Mouse (Mus musculus): ENCODE measurements around the gene Gm7978. TPM values are rescaled to one million over a fixed set of nuclear protein-coding genes. Genes with fewer than 3 reads are reported as not detected.
"Not testable (repeated sequence)": the region's sequence is repeated elsewhere in the genome, so short reads cannot be mapped to it uniquely, and the experiment has no call there.

Gene Gm7978
- not detected in 2 replicates for polyA plus RNA-seq (2015; fragmentation: Nextera tagmentation; extraction: Ambion mirVana)

DNA sequence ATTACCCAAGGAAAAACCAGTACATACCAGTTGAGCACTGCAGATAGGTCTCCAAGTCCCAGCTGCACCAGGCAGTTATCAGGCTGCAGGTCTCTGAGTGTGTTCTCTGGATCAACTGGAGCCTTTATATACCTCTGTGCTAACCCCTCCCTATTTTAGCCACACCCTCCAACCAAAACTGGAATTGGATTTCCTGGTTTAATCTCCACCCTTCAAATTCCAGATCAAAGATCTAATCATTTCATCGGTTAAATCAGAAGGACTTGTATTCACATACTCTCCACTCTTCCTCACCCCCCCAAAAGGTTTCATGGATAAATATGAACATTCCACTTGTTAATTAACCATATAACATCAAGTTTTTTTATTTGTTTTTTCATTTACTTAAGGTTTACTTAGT lies at the start of gene Gm7978:
Gene Gm7978, minus strand, starts transcription at position 101 of the 400 bp plus-strand sequence.
- not testable (repeated sequence) for ATAC-seq (ENCODE audit: insufficient number of reproducible peaks, low FRiP score, low TSS enrichment, low read depth); H3K9me3 ChIP-seq (replicated peaks); H3K4me2 ChIP-seq (replicated peaks); H3K9ac ChIP-seq; H3K36me3 ChIP-seq; H3K4me1 ChIP-seq; H3K27ac ChIP-seq (replicated peaks); H3K27me3 ChIP-seq; H3K4me3 ChIP-seq (replicated peaks)
- no CpG with 5 or more reads among the region's 1 CpGs for WGBS

DNA sequence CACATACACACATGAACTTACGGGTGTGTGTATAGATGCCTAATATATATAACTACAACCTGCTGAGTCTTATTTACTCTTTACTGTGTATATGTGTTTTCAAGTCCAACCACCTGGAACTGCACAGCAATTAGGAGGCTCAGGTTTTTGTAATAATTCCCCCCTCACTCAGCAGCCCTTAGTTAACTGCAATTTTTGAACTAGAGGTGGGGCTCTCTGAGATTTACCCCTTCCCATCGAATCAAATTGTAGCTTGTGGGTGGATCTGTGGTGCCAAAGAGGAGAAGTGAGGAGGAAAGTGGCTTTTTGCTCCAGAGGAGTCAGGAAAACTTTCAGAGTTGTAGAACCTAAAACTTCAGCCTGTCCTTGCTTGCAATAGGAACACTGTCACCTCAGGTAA lies 39.7 kb upstream of the Gm7978 start, which contains the start of gene E330014E10Rik:
Gene E330014E10Rik, plus strand, starts transcription at position 301 of the 400 bp plus-strand sequence.
- not testable (repeated sequence) for H3K4me1 ChIP-seq; H3K9me3 ChIP-seq (replicated peaks); ATAC-seq (ENCODE audit: insufficient number of reproducible peaks, low FRiP score, low TSS enrichment, low read depth); H3K4me2 ChIP-seq (replicated peaks); H3K4me3 ChIP-seq (replicated peaks); H3K27ac ChIP-seq (replicated peaks); H3K9ac ChIP-seq; H3K36me3 ChIP-seq; H3K27me3 ChIP-seq
- WGBS = no CpG with 5 or more reads among the region's 2 CpGs

DNA sequence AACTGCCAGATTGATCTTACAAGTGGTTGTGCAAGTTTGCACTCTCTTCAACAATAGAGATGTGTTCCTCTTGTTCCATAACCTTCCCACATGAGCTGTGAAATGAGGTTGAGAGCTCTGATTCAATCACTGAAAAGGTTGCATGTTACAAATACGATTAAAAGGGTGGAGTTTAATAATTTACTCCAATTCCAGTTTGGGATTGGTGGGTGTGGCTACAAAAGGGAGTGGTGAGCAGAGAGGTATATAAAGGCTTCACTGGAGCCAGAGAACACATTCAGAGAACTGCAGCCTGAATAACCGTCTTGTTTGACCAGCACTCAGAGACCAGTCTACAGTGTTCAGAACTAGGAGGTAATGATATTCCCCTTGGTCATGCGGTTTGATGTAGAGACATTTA lies 5.7 kb upstream of the Gm7978 start, which contains the start of gene Gm7982:
Gene Gm7982, plus strand, starts transcription at position 301 of the 400 bp plus-strand sequence.
- WGBS = no CpG with 5 or more reads among the region's 3 CpGs
- H3K27ac ChIP-seq (replicated peaks); H3K4me1 ChIP-seq; H3K27me3 ChIP-seq; H3K9ac ChIP-seq; H3K4me2 ChIP-seq (replicated peaks); ATAC-seq (ENCODE audit: insufficient number of reproducible peaks, low FRiP score, low TSS enrichment, low read depth); H3K36me3 ChIP-seq; H3K4me3 ChIP-seq (replicated peaks); H3K9me3 ChIP-seq (replicated peaks): not testable (repeated sequence)

Other genes with a start within 250 kb of the Gm7978 start
- gene Gm3286, start 225.4 kb downstream of the Gm7978 start, polyA plus RNA-seq (2015; fragmentation: Nextera tagmentation; extraction: Ambion mirVana) = not detected in 2 replicates
- gene Gm7971, start 141.3 kb downstream of the Gm7978 start, polyA plus RNA-seq (2015; fragmentation: Nextera tagmentation; extraction: Ambion mirVana) = not detected in 2 replicates
- gene Gm7982, start 5.8 kb upstream of the Gm7978 start, polyA plus RNA-seq (2015; fragmentation: Nextera tagmentation; extraction: Ambion mirVana) = not detected in 2 replicates
- not detected in 2 replicates for gene E330014E10Rik, start 39.8 kb upstream of the Gm7978 start, polyA plus RNA-seq (2015; fragmentation: Nextera tagmentation; extraction: Ambion mirVana)
- 1.5 and 4.9 TPM in 2 replicates for gene Cxcl13, start 220.8 kb upstream of the Gm7978 start, polyA plus RNA-seq (2015; fragmentation: Nextera tagmentation; extraction: Ambion mirVana)